Mouse (Mus musculus): ENCODE measurements around the gene Skor1. TPM values are rescaled to one million over a fixed set of nuclear protein-coding genes. Genes with fewer than 3 reads are reported as not detected.

The Skor1 gene
- polyA plus RNA-seq, 1 experiment from 2014 or later, result 1.6 TPM

DNA sequence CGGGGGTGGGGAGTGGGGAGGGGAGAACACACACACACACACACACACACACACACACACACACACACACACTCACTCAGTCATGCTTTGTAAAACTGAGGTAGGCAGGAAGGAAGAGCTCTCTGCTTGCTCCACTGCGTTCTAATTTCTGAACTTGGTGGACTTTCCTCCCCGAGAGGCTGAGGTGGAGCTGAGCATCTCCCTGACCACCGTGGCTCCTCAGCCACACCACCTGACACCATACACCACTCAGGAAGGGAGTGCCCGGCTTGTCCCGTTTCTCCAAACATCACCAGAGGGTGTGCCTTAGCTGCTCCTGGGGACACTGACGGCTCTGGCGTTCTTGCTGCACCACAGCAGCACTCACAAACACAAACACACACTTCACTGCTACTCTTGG, 29.5 kb upstream of the Skor1 start:
- H3K9me3 ChIP-seq, result no peaks in the 10 kb centered on the region
- WGBS, result 85% methylated on average over 8 of the region's 8 CpGs
- H3K36me3 ChIP-seq (replicated peaks), result no peaks in the 10 kb centered on the region
- no peak for ATAC-seq (replicated peaks)
- no peak overlapping the region for H3K9ac ChIP-seq
- peaks cover 28% of the 10 kb centered on the region for H3K4me1 ChIP-seq
- H3K27me3 ChIP-seq (replicated peaks), result peaks cover 13% of the 10 kb centered on the region; the same call in 1 of the 2 replicates
- no peak overlapping the region for H3K4me2 ChIP-seq
- no peak overlapping the region for H3K4me3 ChIP-seq
- H3K27ac ChIP-seq, result no peak overlapping the region

- peaks cover 1% of the 10 kb centered on the region; the same call in 1 of the 2 replicates for H3K27me3 ChIP-seq (replicated peaks)
- no peak overlapping the region for H3K27ac ChIP-seq
- 86% methylated on average over 8 of the region's 8 CpGs for WGBS
- no peak overlapping the region for H3K4me3 ChIP-seq
- ATAC-seq (replicated peaks), result no peak
- no peak overlapping the region for H3K4me2 ChIP-seq
- no peaks in the 10 kb centered on the region for H3K9me3 ChIP-seq
- H3K36me3 ChIP-seq (replicated peaks), result no peaks in the 10 kb centered on the region
- H3K9ac ChIP-seq, result no peak overlapping the region
- peaks cover 5% of the 10 kb centered on the region; the same call in 1 of the 2 replicates for H3K4me1 ChIP-seq
Measured at GRCm38 (mm10) chr9:63174001-63174721, 25.4 kb upstream of the Skor1 start.

DNA sequence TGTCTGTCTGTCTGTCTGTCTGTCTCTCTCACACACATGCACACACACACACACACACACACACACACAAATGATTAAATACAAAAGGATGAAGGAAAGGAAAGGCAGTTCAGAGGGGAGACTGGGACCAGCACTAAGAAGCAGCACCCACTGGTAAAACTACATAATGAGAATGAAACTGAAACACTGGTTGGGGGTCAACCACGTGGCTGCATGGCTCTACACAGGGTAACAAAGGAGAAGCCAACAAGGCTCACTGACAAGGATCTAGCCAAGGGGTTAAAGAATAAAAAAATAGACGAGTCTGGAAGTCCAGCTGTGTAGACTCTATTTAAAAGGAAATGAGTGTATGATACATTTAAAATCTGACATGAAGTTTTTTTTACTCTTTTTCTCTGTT, 23.2 kb upstream of the Skor1 start:
- no peaks in the 10 kb centered on the region for H3K9me3 ChIP-seq
- WGBS, result 32% methylated on average over 2 of the region's 2 CpGs
- no peak overlapping the region for H3K9ac ChIP-seq
- H3K27me3 ChIP-seq (replicated peaks), result no peaks in the 10 kb centered on the region
- H3K4me3 ChIP-seq, result no peak overlapping the region
- H3K36me3 ChIP-seq (replicated peaks), result no peaks in the 10 kb centered on the region
- ATAC-seq (replicated peaks), result no peak
- no peak overlapping the region for H3K27ac ChIP-seq
- no peak overlapping the region for H3K4me2 ChIP-seq
- H3K4me1 ChIP-seq, result peaks cover 4% of the 10 kb centered on the region; the same call in 1 of the 2 replicates

DNA sequence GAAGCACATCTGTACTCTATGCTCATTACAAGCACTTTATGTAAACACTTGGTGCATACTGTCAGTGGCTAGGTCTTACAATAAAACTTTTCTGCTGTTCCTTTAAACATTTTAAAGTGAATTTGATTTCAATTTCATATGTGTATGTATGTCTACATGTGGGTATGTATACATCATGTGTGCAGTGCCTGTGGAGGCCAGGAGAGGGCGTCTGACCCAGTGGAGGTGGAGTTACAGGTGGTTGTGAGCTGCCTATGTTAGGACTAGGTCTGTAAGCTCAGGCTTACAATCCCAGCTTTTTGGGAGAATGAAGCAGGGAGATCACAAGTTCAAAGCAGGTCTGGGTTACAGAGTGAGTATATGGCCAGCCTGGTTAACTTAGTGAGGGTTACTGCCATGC, 20.4 kb upstream of the Skor1 start:
- Histone ChIP-seq H3K4me1 (no peaks in the 10 kb centered on the region), H3K27ac (no peak overlapping the region), H3K9me3 (no peaks in the 10 kb centered on the region), H3K36me3 (replicated peaks) (no peaks in the 10 kb centered on the region), H3K9ac (no peak overlapping the region), H3K4me3 (no peak overlapping the region), H3K4me2 (no peak overlapping the region), H3K27me3 (replicated peaks) (no peaks in the 10 kb centered on the region)
- WGBS, result 87% methylated on average over 1 of the region's 1 CpGs
- no peak for ATAC-seq (replicated peaks)

DNA sequence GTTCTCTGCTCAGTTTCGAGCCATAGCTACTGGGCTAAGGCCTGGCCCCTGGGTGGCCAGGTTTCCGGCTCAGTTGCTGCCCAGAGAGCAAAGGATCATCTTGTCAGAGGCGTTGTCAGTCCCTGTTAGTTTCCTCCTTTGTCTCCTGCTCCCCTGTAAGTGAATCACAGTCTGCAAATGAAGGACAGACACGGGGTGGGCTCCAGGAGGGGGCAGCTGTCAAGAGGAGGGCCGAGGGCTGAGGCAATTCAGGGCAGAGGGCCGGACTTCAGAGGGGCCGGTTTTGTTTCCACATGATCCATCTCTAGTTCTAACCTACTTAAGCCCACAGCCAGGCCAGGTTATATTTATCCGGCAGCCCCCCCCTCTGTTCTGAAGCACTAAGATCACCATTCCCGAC, 16.3 kb upstream of the Skor1 start:
- no peaks in the 10 kb centered on the region for H3K36me3 ChIP-seq (replicated peaks)
- no peak overlapping the region for H3K9ac ChIP-seq
- H3K4me3 ChIP-seq, result no peak overlapping the region
- no peak overlapping the region for H3K4me2 ChIP-seq
- H3K9me3 ChIP-seq, result no peaks in the 10 kb centered on the region
- H3K4me1 ChIP-seq, result no peaks in the 10 kb centered on the region
- 19% methylated on average over 9 of the region's 9 CpGs for WGBS
- H3K27me3 ChIP-seq (replicated peaks), result no peaks in the 10 kb centered on the region
- ATAC-seq (replicated peaks), result no peak
- no peak overlapping the region for H3K27ac ChIP-seq

- no peaks in the 10 kb centered on the region for H3K36me3 ChIP-seq (replicated peaks)
- no peak overlapping the region for H3K4me2 ChIP-seq
- ATAC-seq (replicated peaks), result no peak
- H3K27me3 ChIP-seq (replicated peaks), result no peaks in the 10 kb centered on the region
- H3K9me3 ChIP-seq, result no peaks in the 10 kb centered on the region
- no peaks in the 10 kb centered on the region for H3K4me1 ChIP-seq
- no peak overlapping the region for H3K9ac ChIP-seq
- no peak overlapping the region for H3K4me3 ChIP-seq
- no peak overlapping the region for H3K27ac ChIP-seq
- WGBS, result 81% methylated on average over 8 of the region's 8 CpGs
Measured at GRCm38 (mm10) chr9:63163756-63164155, 15.0 kb upstream of the Skor1 start.

DNA sequence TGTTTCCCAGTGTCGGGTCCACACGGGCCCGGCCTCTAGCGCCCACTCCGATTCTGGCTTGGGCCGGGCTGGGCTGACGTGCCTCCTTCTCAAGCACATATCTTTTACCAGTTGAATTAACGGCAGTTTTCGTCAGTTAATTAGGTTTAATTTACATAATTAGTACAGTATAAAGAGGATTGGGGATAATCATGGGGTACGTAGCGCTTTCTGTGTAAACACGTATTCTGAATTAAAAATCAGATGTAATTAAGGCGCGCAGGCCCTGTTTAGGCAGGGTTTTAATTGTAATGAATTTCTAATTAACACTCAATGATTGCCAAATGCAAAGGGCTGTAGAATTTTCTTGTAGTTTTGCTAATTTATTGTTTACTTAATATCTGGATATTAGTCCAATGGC, 3.2 kb upstream of the Skor1 start:
- ATAC-seq (replicated peaks), result no peak
- Histone ChIP-seq H3K4me3 (no peak overlapping the region), H3K4me2 (no peak overlapping the region), H3K27me3 (replicated peaks) (peaks cover 80% of the 10 kb centered on the region), H3K9ac (no peak overlapping the region), H3K4me1 (peaks cover 15% of the 10 kb centered on the region), H3K36me3 (replicated peaks) (no peaks in the 10 kb centered on the region), H3K9me3 (no peaks in the 10 kb centered on the region), H3K27ac (no peak overlapping the region)
- WGBS, result 20% methylated on average over 14 of the region's 14 CpGs

DNA sequence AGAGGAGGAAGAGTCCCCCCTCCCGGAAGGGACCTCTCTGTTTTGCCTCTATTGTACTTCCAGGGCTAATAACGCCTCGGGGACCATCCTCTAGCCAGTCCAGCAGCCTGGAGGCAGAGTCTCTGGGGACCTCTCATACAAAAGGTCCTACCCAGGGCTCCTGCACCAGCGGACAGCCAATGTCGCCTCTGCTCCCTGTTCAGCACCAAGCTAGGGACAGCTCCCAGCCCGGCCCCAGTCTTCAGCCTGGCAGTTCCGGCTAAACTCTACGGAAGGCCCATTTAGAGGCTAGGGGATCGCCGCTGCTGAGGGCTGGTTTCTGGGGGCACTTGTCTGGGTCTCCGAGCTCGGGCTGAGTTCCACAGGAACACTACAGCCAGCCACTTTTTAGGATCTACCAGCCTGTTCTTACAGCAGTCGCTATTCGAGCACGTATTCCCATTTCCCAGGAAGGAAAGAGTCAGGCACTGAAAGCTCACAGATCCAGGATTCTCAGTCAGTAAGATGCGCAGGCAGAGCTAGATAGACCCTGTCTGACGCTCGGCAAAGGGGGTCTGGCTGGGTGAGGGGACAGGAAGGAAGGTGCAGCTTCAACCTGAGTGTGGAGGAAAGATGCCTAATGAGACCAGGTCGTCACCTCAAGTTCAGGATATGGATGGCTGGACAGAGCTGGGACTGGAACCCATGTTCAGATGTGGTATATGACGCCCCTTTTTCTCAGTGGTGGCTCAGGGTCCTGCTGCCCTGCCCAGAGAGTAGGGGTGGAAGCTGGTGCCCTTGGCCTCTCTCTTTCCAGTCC, 2.5 kb upstream of the Skor1 start:
- no peak overlapping the region for H3K4me2 ChIP-seq
- peaks cover 81% of the 10 kb centered on the region for H3K27me3 ChIP-seq (replicated peaks)
- no peak for ATAC-seq (replicated peaks)
- WGBS, result 2% methylated on average over 20 of the region's 20 CpGs
- no peak overlapping the region for H3K9ac ChIP-seq
- H3K27ac ChIP-seq, result no peak overlapping the region
- H3K4me1 ChIP-seq, result peaks cover 22% of the 10 kb centered on the region
- H3K4me3 ChIP-seq, result no peak overlapping the region
- no peaks in the 10 kb centered on the region for H3K9me3 ChIP-seq
- no peaks in the 10 kb centered on the region for H3K36me3 ChIP-seq (replicated peaks)

DNA sequence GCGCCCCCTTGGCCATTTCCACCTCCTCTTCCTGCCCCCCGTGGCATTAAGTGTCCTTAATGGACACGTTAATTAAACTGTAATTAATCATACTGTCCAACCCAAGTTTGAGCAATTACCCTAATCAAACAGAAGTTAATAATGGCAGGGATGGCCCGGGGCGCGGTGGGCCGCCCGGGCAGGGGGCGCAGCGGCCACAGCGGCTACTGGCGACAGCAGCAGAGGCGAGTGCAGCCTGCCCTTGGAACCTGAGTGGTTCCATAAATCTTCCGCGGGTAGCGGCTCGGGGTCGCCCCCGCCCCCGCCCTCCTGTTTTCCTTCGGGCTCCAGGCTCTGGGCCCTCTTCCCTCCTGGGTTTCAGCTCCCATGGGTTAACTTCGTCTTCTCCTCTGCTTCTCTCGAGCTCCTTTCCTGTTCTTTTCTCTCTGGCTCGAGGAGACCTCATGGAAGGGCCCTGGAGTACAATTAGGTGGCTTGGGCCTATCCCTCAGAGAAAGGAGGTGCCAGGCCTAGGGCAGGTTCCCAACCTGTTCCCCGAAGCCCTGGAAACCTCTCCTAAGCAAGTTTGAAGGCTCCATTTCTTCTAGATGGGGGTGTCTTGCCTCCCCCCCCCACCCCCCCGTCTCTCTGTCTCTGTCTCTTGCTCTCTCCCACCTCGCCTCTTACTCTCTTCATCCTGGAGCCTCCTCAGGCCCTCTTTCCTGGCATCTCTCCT, 1.5 kb upstream of the Skor1 start:
- Histone ChIP-seq H3K36me3 (replicated peaks) (no peaks in the 10 kb centered on the region), H3K4me2 (no peak overlapping the region), H3K4me1 (peaks cover 32% of the 10 kb centered on the region), H3K9ac (no peak overlapping the region), H3K9me3 (no peaks in the 10 kb centered on the region), H3K27me3 (replicated peaks) (peaks cover 86% of the 10 kb centered on the region), H3K27ac (no peak overlapping the region), H3K4me3 (no peak overlapping the region)
- 2% methylated on average over 27 of the region's 27 CpGs for WGBS
- no peak for ATAC-seq (replicated peaks)

DNA sequence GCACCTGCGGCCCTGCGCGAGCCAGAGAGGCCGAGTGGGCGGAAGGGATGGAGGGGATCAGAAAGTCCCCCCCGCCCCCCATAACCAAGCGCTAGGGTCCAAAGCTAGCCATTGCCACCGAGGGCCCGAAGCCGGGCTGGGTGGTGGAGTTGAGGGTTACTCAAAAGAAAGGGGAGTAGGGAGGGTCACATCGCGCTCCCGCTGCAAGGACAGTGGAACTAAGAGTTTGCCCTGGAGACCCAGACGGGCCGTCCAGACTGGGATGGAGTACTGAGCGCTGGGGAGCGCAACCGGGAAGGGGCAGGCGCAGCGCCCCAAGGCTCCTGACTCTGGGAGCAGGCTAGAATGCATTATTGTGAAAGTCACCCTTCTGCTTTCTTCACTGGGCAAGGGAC, 608 bp upstream of the Skor1 start:
- Histone ChIP-seq H3K9me3 (no peaks in the 10 kb centered on the region), H3K27ac (no peak overlapping the region), H3K4me3 (peak overlapping the region; percentile 41), H3K27me3 (replicated peaks) (peaks cover 89% of the 10 kb centered on the region), H3K4me2 (peak overlapping the region; percentile 67), H3K9ac (no peak overlapping the region), H3K36me3 (replicated peaks) (no peaks in the 10 kb centered on the region), H3K4me1 (peaks cover 40% of the 10 kb centered on the region)
- WGBS, result under 1% methylated on average over 20 of the region's 20 CpGs
- no peak for ATAC-seq (replicated peaks)

DNA sequence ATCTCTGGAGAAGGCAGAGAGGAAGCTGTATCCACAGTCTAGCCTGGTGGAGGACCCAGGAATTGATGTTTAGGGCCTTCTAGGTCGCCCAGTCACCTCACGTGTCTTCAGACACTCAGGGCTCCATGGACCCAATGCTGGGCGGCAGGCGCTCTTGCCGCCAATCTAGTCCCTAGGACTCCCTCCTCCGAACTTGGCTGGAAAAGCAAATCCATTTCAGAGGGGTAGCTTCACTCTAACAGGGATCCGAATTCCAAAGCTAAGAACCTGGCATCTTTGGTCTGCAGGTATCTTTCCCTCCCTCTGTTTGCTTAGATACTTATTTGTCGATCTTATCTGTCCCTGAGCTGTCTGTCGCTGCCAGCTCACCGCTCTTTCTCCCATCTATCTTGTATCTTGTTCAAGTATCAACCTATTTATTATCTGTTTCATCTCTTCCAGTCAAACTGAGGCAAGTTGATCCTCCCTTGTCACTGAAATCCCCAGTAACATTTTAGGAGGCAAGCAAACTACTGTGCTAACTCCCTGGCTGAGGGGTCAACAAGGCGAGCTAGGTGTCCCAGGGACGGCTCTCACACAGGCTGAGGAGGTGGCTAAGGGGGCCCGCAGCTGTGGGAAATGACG, 863 bp downstream of the Skor1 start:
- no peaks in the 10 kb centered on the region for H3K9me3 ChIP-seq
- WGBS, result 2% methylated on average over 14 of the region's 14 CpGs
- peak overlapping the region; percentile 41; the same call in 1 of the 2 replicates for H3K4me3 ChIP-seq
- H3K36me3 ChIP-seq (replicated peaks), result no peaks in the 10 kb centered on the region
- peaks cover 53% of the 10 kb centered on the region for H3K4me1 ChIP-seq
- peaks cover 92% of the 10 kb centered on the region for H3K27me3 ChIP-seq (replicated peaks)
- H3K4me2 ChIP-seq, result no peak overlapping the region
- H3K27ac ChIP-seq, result no peak overlapping the region
- H3K9ac ChIP-seq, result no peak overlapping the region
- ATAC-seq (replicated peaks), result no peak

GRCm38 (mm10) chr9:63147296-63147695, 1.5 kb downstream of the Skor1 start:
- H3K36me3 ChIP-seq (replicated peaks), result no peaks in the 10 kb centered on the region
- H3K27me3 ChIP-seq (replicated peaks), result peaks cover 92% of the 10 kb centered on the region
- H3K9ac ChIP-seq, result no peak overlapping the region
- no peak overlapping the region for H3K27ac ChIP-seq
- no peaks in the 10 kb centered on the region for H3K9me3 ChIP-seq
- no peak for ATAC-seq (replicated peaks)
- WGBS, result under 1% methylated on average over 9 of the region's 9 CpGs
- H3K4me3 ChIP-seq, result no peak overlapping the region
- peaks cover 59% of the 10 kb centered on the region for H3K4me1 ChIP-seq
- H3K4me2 ChIP-seq, result no peak overlapping the region
